Mouse (Mus musculus): ENCODE measurements at regions not wholly inside any gene's neighbourhood (a gene's known extent, or its start where the extent isn't known, plus 50 kb on each side); places are given as distances from the start of the nearest gene placed in this dataset.

- TF ChIP-seq POLR2A (IDR thresholded peaks at IDR 0.05; ENCODE audit: borderline replicate concordance, insufficient read depth, low read length) (no peak), CTCF (IDR thresholded peaks at IDR 0.05; ENCODE audit: borderline replicate concordance, insufficient read depth, low read depth, low read length) (no peak)
Observed at GRCm38 (mm10) chr7:64079301-64079700, 74.3 kb upstream of the Trpm1 start.

Measured in cerebellum, adult 2 months (tissue).